ENCODE assay signal across 9 mouse cellular contexts in the genomic region with DNA sequence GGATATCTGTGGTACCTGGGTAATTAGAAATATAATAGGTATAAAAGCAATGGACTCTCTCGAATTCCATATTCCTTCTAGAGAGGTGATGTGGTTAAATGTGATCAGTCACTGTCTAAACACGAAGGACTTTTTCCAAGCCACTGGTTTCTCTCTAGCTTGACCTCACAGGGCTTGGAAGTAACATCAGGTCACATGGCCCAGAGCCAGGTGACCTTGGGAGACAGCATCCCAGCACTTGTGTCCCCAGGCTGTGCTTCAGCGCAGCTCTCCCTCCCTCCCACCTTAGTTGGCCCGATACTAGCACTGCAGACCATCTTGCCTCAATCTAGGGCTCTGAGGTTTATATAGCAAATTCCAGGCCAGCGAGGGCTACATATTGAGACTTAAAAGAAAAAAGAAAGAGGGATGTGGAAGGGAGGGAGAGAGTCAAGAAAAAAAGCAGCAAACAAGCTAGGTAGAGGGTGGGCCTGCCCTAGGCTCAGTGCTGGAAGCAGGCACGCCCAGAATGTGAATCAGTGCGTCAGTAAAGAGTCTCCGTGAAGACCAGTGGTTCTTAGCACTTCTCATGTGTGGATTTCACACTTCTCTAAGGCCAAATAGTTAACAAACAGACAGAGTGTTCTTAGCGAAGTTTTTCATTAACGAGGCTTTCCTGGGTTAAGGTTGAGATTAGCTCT.
DNase-seq lines count a peak whose midpoint lies in the region; ATAC-seq lines count a peak whose summit lies in the region.
"Had no signal": no experiment of that assay in that cellular context is flagged by ENCODE, and none has a peak within 500 bp of the region (broad histone marks: within the 10 kb centered on the region; RNA-seq: fewer than 3 reads in every experiment).

No protein-coding gene starts in this region.

- H3K4me2 ChIP-seq in forebrain, embryonic 14.5 days (ENCODE audit: low read length) = no peak overlapping the region
- H3K4me2 ChIP-seq: liver, embryonic 13.5 days had no signal

- WGBS in forebrain, embryonic 10.5 days = 55% methylated on average over 10 of the region's 10 CpGs
- WGBS in forebrain, embryonic 14.5 days = 48% methylated on average over 10 of the region's 10 CpGs

- H3K4me1 ChIP-seq in forebrain, embryonic 10.5 days = peaks cover 89% of the 10 kb centered on the region
- H3K4me1 ChIP-seq in forebrain, embryonic 14.5 days (ENCODE audit: control insufficient read depth, insufficient read depth, low read length) = peaks cover 42% of the 10 kb centered on the region

- DNase-seq in forebrain, embryonic 10.5 days (ENCODE audit: extremely low spot score, low spot score) = no peak
- no peak for DNase-seq in forebrain, embryonic 14.5 days (ENCODE audit: low spot score)
- peak; percentile 57 for DNase-seq in testis, postnatal 10 days (ENCODE audit: low spot score)
- no peak for DNase-seq in testis, postnatal 14 days (ENCODE audit: low spot score)
- peak; percentile 90 to 91 for DNase-seq in kidney, postnatal 36 days
- DNase-seq in yolk sac, embryonic 10.5 days (ENCODE audit: low spot score) = peak; percentile 60
- no peak for DNase-seq in left cerebral cortex, adult 9 months (ENCODE audit: low spot score in 2 of 2)
- no peak for DNase-seq in neural tube, embryonic 10.5 days (ENCODE audit: extremely low spot score, low spot score)
- DNase-seq: liver, embryonic 13.5 days had no signal

- 0 out of 2 replicates have a peak, but pooled peaks cover 7% of the 10 kb centered on the region for H3K27me3 ChIP-seq in forebrain, embryonic 10.5 days (ENCODE audit: poor library complexity, severe bottlenecking)
- no peaks in the 10 kb centered on the region for H3K27me3 ChIP-seq in forebrain, embryonic 14.5 days (replicated peaks; ENCODE audit: control insufficient read depth, insufficient read depth, low read length)
- H3K27me3 ChIP-seq: liver, embryonic 13.5 days had no signal

- no peak overlapping the region for H3K4me3 ChIP-seq in forebrain, embryonic 10.5 days
- H3K4me3 ChIP-seq in forebrain, embryonic 14.5 days (ENCODE audit: low read depth, low read length) = no peak overlapping the region
- H3K4me3 ChIP-seq: liver, embryonic 13.5 days had no signal

- no peak overlapping the region for H3K9ac ChIP-seq in forebrain, embryonic 14.5 days (ENCODE audit: low read length)
- H3K9ac ChIP-seq: liver, embryonic 13.5 days had no signal

- ATAC-seq in forebrain, embryonic 14.5 days = no peak

- H3K36me3 ChIP-seq in forebrain, embryonic 10.5 days (replicated peaks) = no peaks in the 10 kb centered on the region
- H3K36me3 ChIP-seq in forebrain, embryonic 14.5 days (ENCODE audit: control insufficient read depth, insufficient read depth, low read length) = no peaks in the 10 kb centered on the region
- H3K36me3 ChIP-seq: liver, embryonic 13.5 days had no signal

- H3K27ac ChIP-seq in forebrain, embryonic 10.5 days = peak overlapping the region; percentile 56; the same call in 1 of the 2 replicates
- no peak overlapping the region for H3K27ac ChIP-seq in forebrain, embryonic 14.5 days (ENCODE audit: low read depth, low read length)
- H3K27ac ChIP-seq: liver, embryonic 13.5 days had no signal

- H3K9me3 ChIP-seq in forebrain, embryonic 10.5 days = no peaks in the 10 kb centered on the region
- no peaks in the 10 kb centered on the region for H3K9me3 ChIP-seq in forebrain, embryonic 14.5 days (replicated peaks; ENCODE audit: control insufficient read depth, low read length)
- H3K9me3 ChIP-seq: liver, embryonic 13.5 days had no signal

Comparison
In these comparisons a context has a peak if more than half of its experiments do, and no peak if none do; other contexts are left out.
1. DNase-seq: peak in testis, postnatal 10 days (single experiment), kidney, postnatal 36 days (2 of 2) and yolk sac, embryonic 10.5 days (single experiment); none in forebrain, embryonic 10.5 days (single experiment), forebrain, embryonic 14.5 days (single experiment), testis, postnatal 14 days (single experiment), left cerebral cortex, adult 9 months (0 of 2) and neural tube, embryonic 10.5 days (single experiment).